Mouse (Mus musculus): Measurements from ENCODE around the gene Lce1c.

- TF ChIP-seq TAL1 (IDR thresholded peaks at IDR 0.05; ENCODE audit: low read length), result no peak
- no peak for TF ChIP-seq GATA1 (IDR thresholded peaks at IDR 0.05; ENCODE audit: low read length)
These were observed 29.9 kb downstream of the Lce1c start, which contains the start of gene Lce1e for GRCm38 (mm10) chr3:92708974-92709373.
